In genomic region chr10:18370475-18371286, GRCm38 (mm10) we compare ENCODE assay signal across 8 mouse cellular contexts. TPM values are rescaled to one million over a fixed set of nuclear protein-coding genes. Genes with fewer than 3 reads are reported as not detected.
DNase-seq lines count a peak whose midpoint lies in the region; ATAC-seq and TF ChIP-seq lines count a peak whose summit lies in the region.

No protein-coding gene starts in this region.

- H3K9ac ChIP-seq in embryonic facial prominence, embryonic 11.5 days (replicated peaks; ENCODE audit: low read length) = no peak overlapping the region
- no peak overlapping the region for H3K9ac ChIP-seq in kidney, postnatal 0 days (ENCODE audit: low read depth, low read length)
- H3K9ac ChIP-seq in midbrain, postnatal 0 days (replicated peaks; ENCODE audit: low read length, poor library complexity, severe bottlenecking) = no peak overlapping the region

- H3K4me3 ChIP-seq in embryonic facial prominence, embryonic 11.5 days (ENCODE audit: low read depth, low read length) = no peak overlapping the region
- no peak overlapping the region for H3K4me3 ChIP-seq in kidney, postnatal 0 days (replicated peaks; ENCODE audit: low read depth, low read length)
- H3K4me3 ChIP-seq in midbrain, postnatal 0 days (ENCODE audit: low read depth, low read length) = no peak overlapping the region

- intact Hi-C loops in gastrocnemius, postnatal 36 days (cut with DNase I) = no loop called here

- DNase-seq in adrenal gland, adult 8-10 months = peak; percentile 20
- DNase-seq in adrenal gland, postnatal 4 days (ENCODE audit: low spot score in 2 of 2) = no peak
- DNase-seq in embryonic facial prominence, embryonic 11.5 days (ENCODE audit: low spot score) = peak; percentile 61
- DNase-seq in kidney, postnatal 0 days (ENCODE audit: low spot score) = peak; percentile 68
- DNase-seq in midbrain, postnatal 0 days (ENCODE audit: low spot score) = no peak
- DNase-seq in gastrocnemius, postnatal 36 days = no peak
- no peak for DNase-seq in right cerebral cortex, postnatal 4 days

- ATAC-seq in embryonic facial prominence, embryonic 11.5 days (replicated peaks; ENCODE audit: insufficient number of reproducible peaks, low FRiP score, low TSS enrichment, low read depth) = peak; percentile 74
- peak; percentile 91 for ATAC-seq in kidney, postnatal 0 days (replicated peaks; ENCODE audit: low FRiP score, low read depth)
- peak; percentile 20; the same call in 1 of the 2 replicates for ATAC-seq in midbrain, postnatal 0 days (ENCODE audit: low FRiP score)
- no peak for ATAC-seq in frontal cortex, adult (ENCODE audit: low TSS enrichment)

- H3K27me3 ChIP-seq in embryonic facial prominence, embryonic 11.5 days (ENCODE audit: control insufficient read depth, insufficient read depth, low read length) = no peaks in the 10 kb centered on the region
- H3K27me3 ChIP-seq in kidney, postnatal 0 days (ENCODE audit: insufficient read depth, low read length) = no peaks in the 10 kb centered on the region
- H3K27me3 ChIP-seq in midbrain, postnatal 0 days (ENCODE audit: insufficient read depth, low read length) = no peaks in the 10 kb centered on the region

- no peak for TF ChIP-seq CTCF in kidney, postnatal 0 days (IDR thresholded peaks at IDR 0.05; ENCODE audit: low read depth)
- TF ChIP-seq CTCF in midbrain, postnatal 0 days (IDR thresholded peaks at IDR 0.05) = no peak

- H3K9me3 ChIP-seq in embryonic facial prominence, embryonic 11.5 days (replicated peaks; ENCODE audit: control insufficient read depth, low read length) = no peaks in the 10 kb centered on the region
- H3K9me3 ChIP-seq in kidney, postnatal 0 days (replicated peaks; ENCODE audit: low read length) = no peaks in the 10 kb centered on the region
- H3K9me3 ChIP-seq in midbrain, postnatal 0 days (ENCODE audit: low read length) = no peaks in the 10 kb centered on the region

- H3K4me2 ChIP-seq in embryonic facial prominence, embryonic 11.5 days (ENCODE audit: low read depth, low read length) = no peak overlapping the region
- H3K4me2 ChIP-seq in kidney, postnatal 0 days (ENCODE audit: low read length) = 0 out of 2 replicates have a peak overlapping the region, but pooled peaks have one; percentile 7
- H3K4me2 ChIP-seq in midbrain, postnatal 0 days (ENCODE audit: low read depth, low read length, poor library complexity, severe bottlenecking) = no peak overlapping the region

- H3K27ac ChIP-seq in embryonic facial prominence, embryonic 11.5 days (replicated peaks; ENCODE audit: low read depth, low read length) = no peak overlapping the region
- H3K27ac ChIP-seq in kidney, postnatal 0 days = peak overlapping the region; percentile 72
- H3K27ac ChIP-seq in midbrain, postnatal 0 days (ENCODE audit: low read depth, low read length) = no peak overlapping the region

- WGBS in embryonic facial prominence, embryonic 11.5 days = 8% methylated on average over 17 of the region's 17 CpGs
- WGBS in kidney, postnatal 0 days = 24% methylated on average over 17 of the region's 17 CpGs
- WGBS in midbrain, postnatal 0 days = 29% methylated on average over 17 of the region's 17 CpGs

- no peaks in the 10 kb centered on the region for H3K36me3 ChIP-seq in embryonic facial prominence, embryonic 11.5 days (replicated peaks; ENCODE audit: control insufficient read depth, insufficient read depth, low read depth, low read length)
- no peaks in the 10 kb centered on the region for H3K36me3 ChIP-seq in kidney, postnatal 0 days (ENCODE audit: insufficient read depth, low read length)
- no peaks in the 10 kb centered on the region for H3K36me3 ChIP-seq in midbrain, postnatal 0 days (ENCODE audit: insufficient read depth, low read length)

- H3K4me1 ChIP-seq in embryonic facial prominence, embryonic 11.5 days (ENCODE audit: control insufficient read depth, insufficient read depth, low read length) = peaks cover 7% of the 10 kb centered on the region; the same call in 1 of the 2 replicates
- peaks cover 14% of the 10 kb centered on the region for H3K4me1 ChIP-seq in kidney, postnatal 0 days (replicated peaks; ENCODE audit: insufficient read depth, low read length)
- H3K4me1 ChIP-seq in midbrain, postnatal 0 days (ENCODE audit: insufficient read depth, low read length) = peaks cover 2% of the 10 kb centered on the region; the same call in 1 of the 2 replicates

RNA-seq across cellular contexts. Expression of gene Nhsl1, which starts 51.9 kb away (rescaled TPM):
- total RNA-seq in adrenal gland, adult 8-10 months (2022) = 1 to 10 TPM; 2.2 to 5.6 (median 3.6) TPM
- total RNA-seq in adrenal gland, postnatal 4 days (2021) = 10 to 100 TPM in 1 of 2 experiments, 1 to 10 TPM in 1; 8.3 to 13.4 TPM
- 12.1 and 12.5 TPM in 2 replicates for polyA plus RNA-seq in embryonic facial prominence, embryonic 11.5 days (2014; fragmentation: Nextera tagmentation; extraction: Ambion mirVana)
- polyA plus RNA-seq in kidney, postnatal 0 days (2015; fragmentation: Nextera tagmentation; extraction: Ambion mirVana) = 8.5 and 8.8 TPM in 2 replicates
- total RNA-seq in midbrain, postnatal 0 days (2014; rRNA removed) = 16.0 and 18.0 TPM in 2 replicates
- 6.7 and 7.2 TPM in 2 replicates for polyA plus RNA-seq in midbrain, postnatal 0 days (2015; fragmentation: Nextera tagmentation; extraction: Ambion mirVana)
- total RNA-seq in gastrocnemius, postnatal 36 days (2021) = 1 to 10 TPM; 4.4 to 5.7 TPM

Comparison
In these comparisons a context has a peak if more than half of its experiments do, and no peak if none do; other contexts are left out.
1. DNase-seq: peak in adrenal gland, adult 8-10 months (single experiment), embryonic facial prominence, embryonic 11.5 days (single experiment) and kidney, postnatal 0 days (single experiment); none in adrenal gland, postnatal 4 days (0 of 2), midbrain, postnatal 0 days (single experiment), gastrocnemius, postnatal 36 days (0 of 2) and right cerebral cortex, postnatal 4 days (single experiment).